Mouse (Mus musculus) liver, embryonic 12.5 days (tissue): ENCODE measurements around the gene Trpd52l3. TPM values are rescaled to one million over a fixed set of nuclear protein-coding genes. Genes with fewer than 3 reads are reported as not detected.

Experiments used
- ATAC-seq: fragments of 200-750 bp; cut with Nextera tagmentation; 2 replicates; pipeline ENCODE4 v1.8.0; 2017; ENCODE audit warnings: moderate number of reproducible peaks, mild to moderate bottlenecking, moderate library complexity
- H3K27ac ChIP-seq: fragments of 300-500 bp; sonication (generic); 2 replicates; pipeline ENCODE4 v1.5.1; 2016; ENCODE audit warnings: mild to moderate bottlenecking
- H3K27me3 ChIP-seq: fragments of 300-500 bp; sonication (generic); replicated peaks from 2 replicates; pipeline ENCODE4 v1.6.1; 2016; ENCODE audit warnings: mild to moderate bottlenecking, moderate library complexity
- H3K36me3 ChIP-seq: fragments of 300-500 bp; sonication (generic); 2 replicates; pipeline ENCODE4 v1.6.1; 2016; ENCODE audit warnings: mild to moderate bottlenecking, moderate library complexity
- H3K4me1 ChIP-seq: fragments of 300-500 bp; sonication (generic); 2 replicates; pipeline ENCODE4 v1.6.1; 2016
- H3K4me2 ChIP-seq: fragments of 300-500 bp; sonication (generic); 2 replicates; pipeline ENCODE4 v1.6.1; 2016; ENCODE audit warnings: mild to moderate bottlenecking, moderate library complexity
- H3K4me3 ChIP-seq: fragments of 300-500 bp; sonication (generic); 2 replicates; pipeline ENCODE4 v1.5.1; 2016; ENCODE audit warnings: mild to moderate bottlenecking, moderate library complexity
- H3K9ac ChIP-seq: fragments of 300-500 bp; sonication (generic); 2 replicates; pipeline ENCODE4 v1.6.1; 2016; ENCODE audit warnings: mild to moderate bottlenecking, moderate library complexity
- H3K9me3 ChIP-seq: fragments of 300-500 bp; sonication (generic); replicated peaks from 2 replicates; pipeline ENCODE4 v1.6.1; 2016; ENCODE audit warnings: mild to moderate bottlenecking, moderate library complexity
- WGBS: fragments of 180-500 bp; shearing (Covaris S2); methylation state at CpG from one replicate; pipeline ENCODE4 v1.1.7; 2016; ENCODE audit not compliant: insufficient replicate concordance; 5-methylcytosine and 5-hydroxymethylcytosine counted together
- polyA plus RNA-seq: library from polyadenylated mRNA; unstranded; fragments of >200 nt; fragmentation: Nextera tagmentation; extraction: Ambion mirVana; gene quantifications from 2 replicates; pipeline ENCODE4 v1.2.1, GENCODE M21; 2016

The Trpd52l3 gene
- not detected in 2 replicates for polyA plus RNA-seq

GRCm38 (mm10) chr19:30003621-30004020 is at the start of gene Trpd52l3:
TSS of gene Trpd52l3 (plus strand) at chr19:30003790.
- H3K4me2 ChIP-seq = no peak within 1 kb of the TSS
- H3K27ac ChIP-seq = no peak within 1 kb of the TSS
- no peak within 1 kb of the TSS for H3K9ac ChIP-seq
- H3K9me3 ChIP-seq = no peaks in the 10 kb centered on the region
- no peaks in the 10 kb centered on the region for H3K36me3 ChIP-seq
- WGBS = 65% methylated on average over 9 of the region's 9 CpGs
- no peak within 1 kb of the TSS for H3K4me3 ChIP-seq
- no peaks in the 10 kb centered on the region for H3K27me3 ChIP-seq
- H3K4me1 ChIP-seq = no peaks in the 10 kb centered on the region
- ATAC-seq = no peak

- H3K36me3 ChIP-seq = no peaks in the 10 kb centered on the region
- H3K4me3 ChIP-seq = no peak overlapping the region
- H3K9ac ChIP-seq = no peak overlapping the region
- H3K9me3 ChIP-seq = no peaks in the 10 kb centered on the region
- H3K27me3 ChIP-seq = 0 out of 2 replicates have a peak, but pooled peaks cover 6% of the 10 kb centered on the region
- 0 out of 2 replicates have a peak, but pooled peaks cover under 1% of the 10 kb centered on the region for H3K4me1 ChIP-seq
- no peak overlapping the region for H3K27ac ChIP-seq
- WGBS = 64% methylated on average over 3 of the region's 3 CpGs
- no peak overlapping the region for H3K4me2 ChIP-seq
- no peak for ATAC-seq
Measured at GRCm38 (mm10) chr19:29953833-29954232, 49.8 kb upstream of the Trpd52l3 start.

- Histone ChIP-seq H3K9me3 (no peaks in the 10 kb centered on the region), H3K9ac (no peak overlapping the region), H3K27me3 (0 out of 2 replicates have a peak, but pooled peaks cover 5% of the 10 kb centered on the region), H3K36me3 (no peaks in the 10 kb centered on the region), H3K4me3 (no peak overlapping the region), H3K4me1 (no peaks in the 10 kb centered on the region), H3K4me2 (no peak overlapping the region), H3K27ac (no peak overlapping the region)
- peak; percentile 37; the same call in 1 of the 2 replicates for ATAC-seq
- 27% methylated on average over 2 of the region's 2 CpGs for WGBS
Measured at GRCm38 (mm10) chr19:29955454-29955853, 48.1 kb upstream of the Trpd52l3 start.

- Histone ChIP-seq H3K4me2 (no peak overlapping the region), H3K4me1 (no peaks in the 10 kb centered on the region), H3K36me3 (no peaks in the 10 kb centered on the region), H3K9me3 (no peaks in the 10 kb centered on the region), H3K9ac (no peak overlapping the region), H3K4me3 (no peak overlapping the region), H3K27me3 (no peaks in the 10 kb centered on the region), H3K27ac (no peak overlapping the region)
- WGBS = 71% methylated on average over 4 of the region's 4 CpGs
- no peak for ATAC-seq
Measured at GRCm38 (mm10) chr19:29960906-29961305, 42.7 kb upstream of the Trpd52l3 start.

- no peak for ATAC-seq
- Histone ChIP-seq H3K9me3 (no peaks in the 10 kb centered on the region), H3K36me3 (no peaks in the 10 kb centered on the region), H3K9ac (no peak overlapping the region), H3K4me3 (no peak overlapping the region), H3K27ac (no peak overlapping the region), H3K27me3 (no peaks in the 10 kb centered on the region), H3K4me1 (no peaks in the 10 kb centered on the region), H3K4me2 (no peak overlapping the region)
- 16% methylated on average over 6 of the region's 6 CpGs for WGBS
Measured at GRCm38 (mm10) chr19:29961842-29962241, 41.7 kb upstream of the Trpd52l3 start.

- no peaks in the 10 kb centered on the region for H3K9me3 ChIP-seq
- no peaks in the 10 kb centered on the region for H3K27me3 ChIP-seq
- H3K36me3 ChIP-seq = no peaks in the 10 kb centered on the region
- no peak overlapping the region for H3K4me3 ChIP-seq
- ATAC-seq = no peak
- 49% methylated on average over 2 of the region's 2 CpGs for WGBS
- no peak overlapping the region for H3K9ac ChIP-seq
- H3K4me2 ChIP-seq = no peak overlapping the region
- H3K27ac ChIP-seq = no peak overlapping the region
- no peaks in the 10 kb centered on the region for H3K4me1 ChIP-seq
Measured at GRCm38 (mm10) chr19:29963598-29964092, 39.9 kb upstream of the Trpd52l3 start.

- H3K4me3 ChIP-seq = no peak overlapping the region
- H3K9me3 ChIP-seq = no peaks in the 10 kb centered on the region
- H3K9ac ChIP-seq = no peak overlapping the region
- H3K4me2 ChIP-seq = no peak overlapping the region
- no peaks in the 10 kb centered on the region for H3K36me3 ChIP-seq
- 70% methylated on average over 3 of the region's 3 CpGs for WGBS
- no peak overlapping the region for H3K27ac ChIP-seq
- H3K4me1 ChIP-seq = no peaks in the 10 kb centered on the region
- H3K27me3 ChIP-seq = no peaks in the 10 kb centered on the region
- ATAC-seq = no peak
Measured at GRCm38 (mm10) chr19:29967960-29968359, 35.6 kb upstream of the Trpd52l3 start.

GRCm38 (mm10) chr19:29973396-29973795 is 30.2 kb upstream of the Trpd52l3 start:
- 45% methylated on average over 5 of the region's 5 CpGs for WGBS
- no peak overlapping the region for H3K9ac ChIP-seq
- H3K27me3 ChIP-seq = no peaks in the 10 kb centered on the region
- no peaks in the 10 kb centered on the region for H3K4me1 ChIP-seq
- no peak overlapping the region for H3K27ac ChIP-seq
- H3K9me3 ChIP-seq = 0 out of 2 replicates have a peak, but pooled peaks cover 5% of the 10 kb centered on the region
- no peak overlapping the region for H3K4me2 ChIP-seq
- ATAC-seq = no peak
- H3K4me3 ChIP-seq = no peak overlapping the region
- H3K36me3 ChIP-seq = no peaks in the 10 kb centered on the region

GRCm38 (mm10) chr19:29978847-29979246 is 24.7 kb upstream of the Trpd52l3 start:
- no peaks in the 10 kb centered on the region for H3K36me3 ChIP-seq
- no peak overlapping the region for H3K4me3 ChIP-seq
- no peaks in the 10 kb centered on the region for H3K27me3 ChIP-seq
- no peak overlapping the region for H3K27ac ChIP-seq
- H3K4me2 ChIP-seq = no peak overlapping the region
- WGBS = 54% methylated on average over 2 of the region's 2 CpGs
- 0 out of 2 replicates have a peak, but pooled peaks cover 5% of the 10 kb centered on the region for H3K9me3 ChIP-seq
- no peaks in the 10 kb centered on the region for H3K4me1 ChIP-seq
- H3K9ac ChIP-seq = no peak overlapping the region
- no peak for ATAC-seq

- H3K4me2 ChIP-seq = no peak overlapping the region
- no peak for ATAC-seq
- H3K27me3 ChIP-seq = no peaks in the 10 kb centered on the region
- 66% methylated on average over 8 of the region's 8 CpGs for WGBS
- no peaks in the 10 kb centered on the region for H3K4me1 ChIP-seq
- no peak overlapping the region for H3K4me3 ChIP-seq
- H3K9ac ChIP-seq = no peak overlapping the region
- H3K27ac ChIP-seq = no peak overlapping the region
- no peaks in the 10 kb centered on the region for H3K36me3 ChIP-seq
- 0 out of 2 replicates have a peak, but pooled peaks cover 5% of the 10 kb centered on the region for H3K9me3 ChIP-seq
Measured at GRCm38 (mm10) chr19:29979452-29980089, 24.0 kb upstream of the Trpd52l3 start.

GRCm38 (mm10) chr19:29984208-29985005 is 19.2 kb upstream of the Trpd52l3 start:
- H3K9me3 ChIP-seq = no peaks in the 10 kb centered on the region
- no peak overlapping the region for H3K4me3 ChIP-seq
- WGBS = 65% methylated on average over 16 of the region's 16 CpGs
- H3K4me1 ChIP-seq = no peaks in the 10 kb centered on the region
- H3K27me3 ChIP-seq = no peaks in the 10 kb centered on the region
- no peak overlapping the region for H3K4me2 ChIP-seq
- no peak overlapping the region for H3K27ac ChIP-seq
- no peak overlapping the region for H3K9ac ChIP-seq
- no peaks in the 10 kb centered on the region for H3K36me3 ChIP-seq
- ATAC-seq = no peak

GRCm38 (mm10) chr19:29986464-29987091 is 17.0 kb upstream of the Trpd52l3 start:
- ATAC-seq = no peak
- no peak overlapping the region for H3K4me2 ChIP-seq
- H3K9me3 ChIP-seq = no peaks in the 10 kb centered on the region
- H3K9ac ChIP-seq = no peak overlapping the region
- H3K27me3 ChIP-seq = no peaks in the 10 kb centered on the region
- 74% methylated on average over 12 of the region's 12 CpGs for WGBS
- no peak overlapping the region for H3K27ac ChIP-seq
- no peaks in the 10 kb centered on the region for H3K36me3 ChIP-seq
- H3K4me3 ChIP-seq = no peak overlapping the region
- no peaks in the 10 kb centered on the region for H3K4me1 ChIP-seq
